ENCODE assay signal across 30 mouse cellular contexts in the genomic region with DNA sequence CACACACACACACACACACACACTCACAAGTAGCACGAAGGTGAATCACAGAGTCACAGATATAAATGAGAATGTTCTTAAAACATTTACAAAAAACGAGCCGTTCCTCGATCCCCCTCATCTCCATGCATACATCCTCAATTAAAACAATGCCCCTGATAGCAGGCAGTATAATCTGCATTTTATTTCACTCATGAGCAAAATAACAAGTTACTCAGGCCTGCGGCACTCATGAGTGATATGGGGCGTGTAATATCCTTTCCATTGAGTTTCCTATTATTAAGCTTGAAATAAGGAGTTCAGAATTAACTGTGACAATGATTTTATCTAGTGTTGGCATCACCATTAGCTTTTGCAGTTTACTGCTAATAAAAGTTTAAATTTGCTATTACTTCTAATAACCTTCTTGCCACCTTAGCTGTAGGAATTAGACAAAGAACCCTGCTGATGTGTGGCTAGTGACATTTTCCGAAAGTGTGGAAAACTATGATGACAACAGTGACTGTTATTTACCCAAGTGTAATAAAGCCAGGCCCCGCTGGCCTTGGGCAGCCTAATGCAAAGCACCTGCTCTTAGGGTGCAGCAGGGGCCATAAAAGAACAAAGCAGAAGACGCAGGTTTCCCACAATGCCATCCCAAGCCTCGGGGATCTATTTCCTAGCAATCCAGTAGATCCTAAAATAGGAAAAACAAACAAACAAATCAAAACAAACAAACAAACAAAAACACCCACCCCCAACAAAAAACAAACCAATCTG.
DNase-seq lines count a peak whose midpoint lies in the region; ATAC-seq and TF ChIP-seq lines count a peak whose summit lies in the region.
"Had no signal": no experiment of that assay in that cellular context is flagged by ENCODE, and none has a peak within 500 bp of the region (broad histone marks: within the 10 kb centered on the region; RNA-seq: fewer than 3 reads in every experiment).

No protein-coding gene starts in this region.

- H3K9ac ChIP-seq in hindbrain, postnatal 0 days (replicated peaks; ENCODE audit: low read length): no peak overlapping the region
- H3K9ac ChIP-seq in neural tube, embryonic 13.5 days: no peak overlapping the region
- H3K9ac ChIP-seq: embryonic facial prominence, embryonic 15.5 days; forebrain, embryonic 13.5 days; heart, embryonic 15.5 days; hindbrain, embryonic 15.5 days; limb, embryonic 12.5 days; liver, embryonic 15.5 days; lung, embryonic 14.5 days; midbrain, embryonic 15.5 days had no signal

- no peak for DNase-seq in hindbrain, embryonic 10.5 days (ENCODE audit: low spot score)
- DNase-seq in hindbrain, postnatal 0 days (ENCODE audit: low spot score): no peak
- peak; percentile 14 for DNase-seq in retina, postnatal 1 day
- no peak for DNase-seq in retina, embryonic 14.5 days (ENCODE audit: low spot score)
- no peak for DNase-seq in cerebellum, postnatal 36 days
- no peak for DNase-seq in layer of hippocampus, adult 11-12 months (ENCODE audit: low spot score)
- DNase-seq: adrenal gland, postnatal 10 days; cerebellum, adult 11 months; cerebellum, adult 9-11 months; gastrocnemius, postnatal 14 days; kidney, adult 18-20 months; kidney, postnatal 36 days; layer of hippocampus, postnatal 36 days; lung, embryonic 14.5 days; lung, postnatal 14 days; right cerebral cortex, postnatal 4 days; thymus, adult 18-20 months; thymus, postnatal 25 days had no signal

- no peak for TF ChIP-seq CTCF in hindbrain, postnatal 0 days (IDR thresholded peaks at IDR 0.05; ENCODE audit: low read depth)

- H3K27me3 ChIP-seq in hindbrain, embryonic 10.5 days (ENCODE audit: insufficient read depth, poor library complexity, severe bottlenecking): no peaks in the 10 kb centered on the region
- no peaks in the 10 kb centered on the region for H3K27me3 ChIP-seq in hindbrain, postnatal 0 days (ENCODE audit: insufficient read depth, low read length)
- no peaks in the 10 kb centered on the region for H3K27me3 ChIP-seq in neural tube, embryonic 13.5 days
- H3K27me3 ChIP-seq: embryonic facial prominence, embryonic 15.5 days; forebrain, embryonic 13.5 days; heart, embryonic 15.5 days; hindbrain, embryonic 15.5 days; limb, embryonic 12.5 days; liver, embryonic 15.5 days; midbrain, embryonic 15.5 days; Patski had no signal

- peaks cover 15% of the 10 kb centered on the region for H3K4me1 ChIP-seq in hindbrain, embryonic 10.5 days (replicated peaks)
- no peaks in the 10 kb centered on the region for H3K4me1 ChIP-seq in hindbrain, postnatal 0 days (ENCODE audit: insufficient read depth, low read length)
- peaks cover 25% of the 10 kb centered on the region for H3K4me1 ChIP-seq in neural tube, embryonic 13.5 days (replicated peaks)
- H3K4me1 ChIP-seq: heart, embryonic 10.5 days; heart, embryonic 15.5 days; hindbrain, embryonic 15.5 days; liver, embryonic 15.5 days had no signal

- WGBS in hindbrain, embryonic 10.5 days: 83% methylated on average over 10 of the region's 10 CpGs
- 76% methylated on average over 10 of the region's 10 CpGs for WGBS in hindbrain, postnatal 0 days
- WGBS in neural tube, embryonic 13.5 days: 28% methylated on average over 10 of the region's 10 CpGs

- no peak for ATAC-seq in hindbrain, postnatal 0 days
- peak; percentile 88 for ATAC-seq in neural tube, embryonic 13.5 days (ENCODE audit: low read depth)
- ATAC-seq: forebrain, embryonic 13.5 days; midbrain, embryonic 15.5 days; Patski had no signal

- H3K9me3 ChIP-seq in hindbrain, embryonic 10.5 days: no peaks in the 10 kb centered on the region
- no peaks in the 10 kb centered on the region for H3K9me3 ChIP-seq in hindbrain, postnatal 0 days (ENCODE audit: low read length)
- H3K9me3 ChIP-seq in neural tube, embryonic 13.5 days: no peaks in the 10 kb centered on the region
- H3K9me3 ChIP-seq: embryonic facial prominence, embryonic 10.5 days; embryonic facial prominence, embryonic 15.5 days; forebrain, embryonic 13.5 days; heart, embryonic 10.5 days; heart, embryonic 15.5 days; hindbrain, embryonic 15.5 days; limb, embryonic 12.5 days; liver, embryonic 15.5 days; midbrain, embryonic 15.5 days had no signal

- H3K4me2 ChIP-seq in hindbrain, postnatal 0 days (ENCODE audit: low read depth, low read length): no peak overlapping the region
- no peak overlapping the region for H3K4me2 ChIP-seq in neural tube, embryonic 13.5 days
- H3K4me2 ChIP-seq: embryonic facial prominence, embryonic 15.5 days; forebrain, embryonic 13.5 days; heart, embryonic 15.5 days; hindbrain, embryonic 15.5 days; limb, embryonic 12.5 days; liver, embryonic 15.5 days; lung, embryonic 14.5 days; midbrain, embryonic 15.5 days had no signal

- no peaks in the 10 kb centered on the region for H3K36me3 ChIP-seq in hindbrain, embryonic 10.5 days
- no peaks in the 10 kb centered on the region for H3K36me3 ChIP-seq in hindbrain, postnatal 0 days (ENCODE audit: insufficient read depth, low read length)
- H3K36me3 ChIP-seq in neural tube, embryonic 13.5 days: no peaks in the 10 kb centered on the region
- H3K36me3 ChIP-seq: embryonic facial prominence, embryonic 10.5 days; embryonic facial prominence, embryonic 15.5 days; heart, embryonic 10.5 days; heart, embryonic 15.5 days; hindbrain, embryonic 15.5 days; limb, embryonic 12.5 days; liver, embryonic 15.5 days; midbrain, embryonic 15.5 days had no signal

- no peak overlapping the region for H3K4me3 ChIP-seq in hindbrain, embryonic 10.5 days
- H3K4me3 ChIP-seq in hindbrain, postnatal 0 days (ENCODE audit: low read length): no peak overlapping the region
- no peak overlapping the region for H3K4me3 ChIP-seq in neural tube, embryonic 13.5 days
- H3K4me3 ChIP-seq: embryonic facial prominence, embryonic 10.5 days; embryonic facial prominence, embryonic 15.5 days; forebrain, embryonic 13.5 days; heart, embryonic 10.5 days; heart, embryonic 15.5 days; hindbrain, embryonic 15.5 days; limb, embryonic 12.5 days; liver, embryonic 15.5 days; midbrain, embryonic 15.5 days had no signal

- H3K27ac ChIP-seq in hindbrain, embryonic 10.5 days: peak overlapping the region; percentile 13
- no peak overlapping the region for H3K27ac ChIP-seq in hindbrain, postnatal 0 days
- H3K27ac ChIP-seq in neural tube, embryonic 13.5 days (replicated peaks): peak overlapping the region; percentile 81
- H3K27ac ChIP-seq: embryonic facial prominence, embryonic 10.5 days; embryonic facial prominence, embryonic 15.5 days; forebrain, embryonic 13.5 days; heart, embryonic 10.5 days; heart, embryonic 15.5 days; limb, embryonic 12.5 days; liver, embryonic 15.5 days; midbrain, embryonic 15.5 days; stomach, postnatal 0 days had no signal
